Mouse (Mus musculus): ENCODE measurements around the gene Rab10.

GRCm38 (mm10) chr12:3291849-3292248 lies 17.9 kb downstream of the Rab10 start:
- TF ChIP-seq POLR2A (IDR thresholded peaks at IDR 0.05; ENCODE audit: borderline replicate concordance, extremely low read depth, low read depth, low read length), result no peak
- TF ChIP-seq CTCF (IDR thresholded peaks at IDR 0.05; ENCODE audit: insufficient read depth, low read length), result no peak
